Mouse (Mus musculus) heart, postnatal 10 days (tissue): ENCODE results near the gene Gemin7. TPM values are rescaled to one million over a fixed set of nuclear protein-coding genes. Genes with fewer than 3 reads are reported as not detected.
A peak's percentile ranks its signal among the peaks of the same experiment; 100 is the strongest.

ENCODE experiments used
- DNase-seq, 2 experiments: peaks; one replicate each; pipeline ENCODE4 v3.0.0; 2021
- intact Hi-C: fragments of 180-260 bp; cut with DNase I; formaldehyde crosslinking; loops from one replicate; pipeline ENCODE4 v1.15.1; 2025
- total RNA-seq, 2 experiments: library from RNA; stranded (reverse); gene quantifications; 2 replicates each; pipeline ENCODE4 v1.2.3; 2021

The Gemin7 gene
- total RNA-seq, 2 experiments from 2014 or later, result 54.5 to 58.0 TPM

GRCm38 (mm10) chr7:19578436-19578835, 1.0 kb upstream of the Gemin7 start:
- no peak for DNase-seq
- intact Hi-C loops, result no loop called here

- intact Hi-C loops, result no loop called here
- no peak for DNase-seq
Observed at GRCm38 (mm10) chr7:19577877-19578414, 551 bp upstream of the Gemin7 start.

GRCm38 (mm10) chr7:19575559-19575958, 1.8 kb downstream of the Gemin7 start:
- no peak for DNase-seq
- intact Hi-C loops, result no loop called here

- no peak for DNase-seq
- intact Hi-C loops, result loop anchor here (2.0 kb wide), 1 partner anchor 71 kb away; no protein-coding TSS in a partner anchor
Observed at GRCm38 (mm10) chr7:19573776-19574140, 3.6 kb downstream of the Gemin7 start.

- DNase-seq, result peak; percentile 88 to 90
- intact Hi-C loops, result loop anchor here (2.0 kb wide), 1 partner anchor 70 kb away; no protein-coding TSS in a partner anchor
Observed at GRCm38 (mm10) chr7:19572926-19573775, 4.2 kb downstream of the Gemin7 start.

- intact Hi-C loops, result no loop called here
Observed at GRCm38 (mm10) chr7:19569647-19570046, 7.7 kb downstream of the Gemin7 start.

DNA sequence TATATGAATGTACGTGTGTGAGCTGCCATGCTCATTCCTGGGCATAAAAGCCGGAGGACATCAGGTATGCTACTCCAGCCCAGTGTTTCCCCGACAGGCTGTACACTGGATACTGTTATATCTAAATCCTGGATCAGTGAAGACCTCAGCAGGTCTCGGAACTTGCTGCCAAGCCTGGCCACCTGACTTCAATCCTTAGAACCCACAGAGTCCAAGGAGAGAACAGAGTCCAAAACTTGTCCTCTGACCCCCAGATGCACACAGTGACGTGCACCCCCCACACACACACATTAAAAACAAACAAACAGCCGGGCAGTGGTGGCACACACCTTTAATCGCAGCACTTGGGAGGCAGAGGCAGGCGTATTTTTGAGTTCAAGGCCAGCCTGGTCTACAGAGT, 10.0 kb downstream of the Gemin7 start:
- intact Hi-C loops, result no loop called here
- no peak for DNase-seq

More at GRCm38 (mm10) chr7:19569647-19570046, 7.7 kb downstream of the Gemin7 start:
- no peak for DNase-seq

- no peak for DNase-seq
Observed at GRCm38 (mm10) chr7:19565803-19566202, 11.6 kb downstream of the Gemin7 start.

GRCm38 (mm10) chr7:19564455-19564854, 12.9 kb downstream of the Gemin7 start:
- intact Hi-C loops, result no loop called here
- no peak for DNase-seq

More at GRCm38 (mm10) chr7:19565803-19566202, 11.6 kb downstream of the Gemin7 start:
- intact Hi-C loops, result no loop called here

DNA sequence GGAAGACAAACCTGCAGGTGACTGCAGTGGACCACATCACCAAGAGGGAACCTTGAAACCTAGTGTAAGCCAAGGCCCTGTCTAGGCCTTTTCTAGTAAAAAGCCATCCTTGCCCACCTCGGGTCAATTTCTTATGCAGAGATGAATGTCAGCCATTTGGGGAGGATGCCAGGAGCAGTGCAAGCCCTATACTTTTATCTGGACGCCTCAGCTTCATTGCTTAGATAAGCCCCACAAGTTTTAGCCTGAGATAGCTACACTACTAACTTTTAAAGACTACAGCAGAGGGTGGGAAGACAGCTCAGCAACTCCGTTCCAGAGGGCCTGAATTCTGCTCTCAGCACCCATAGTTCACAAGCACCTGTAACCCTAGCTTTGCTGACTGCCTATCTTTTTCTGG, 13.5 kb downstream of the Gemin7 start:
- no peak for DNase-seq
- intact Hi-C loops, result no loop called here

- intact Hi-C loops, result no loop called here
Observed at GRCm38 (mm10) chr7:19562643-19563410, 14.6 kb downstream of the Gemin7 start, which contains the start of gene Ppp1r37. Gene Ppp1r37, minus strand, starts transcription at chr7:19563076.

GRCm38 (mm10) chr7:19561765-19562642, 15.4 kb downstream of the Gemin7 start:
- intact Hi-C loops, result no loop called here

More at GRCm38 (mm10) chr7:19562643-19563410, 14.6 kb downstream of the Gemin7 start, which contains the start of gene Ppp1r37:
- peak in 1 of 2 experiments; percentile 63 for DNase-seq

GRCm38 (mm10) chr7:19561431-19561764, 16.0 kb downstream of the Gemin7 start:
- peak in 1 of 2 experiments; percentile 22 for DNase-seq
- intact Hi-C loops, result no loop called here

More at GRCm38 (mm10) chr7:19561765-19562642, 15.4 kb downstream of the Gemin7 start:
- DNase-seq, result peak; percentile 92 to 94

DNA sequence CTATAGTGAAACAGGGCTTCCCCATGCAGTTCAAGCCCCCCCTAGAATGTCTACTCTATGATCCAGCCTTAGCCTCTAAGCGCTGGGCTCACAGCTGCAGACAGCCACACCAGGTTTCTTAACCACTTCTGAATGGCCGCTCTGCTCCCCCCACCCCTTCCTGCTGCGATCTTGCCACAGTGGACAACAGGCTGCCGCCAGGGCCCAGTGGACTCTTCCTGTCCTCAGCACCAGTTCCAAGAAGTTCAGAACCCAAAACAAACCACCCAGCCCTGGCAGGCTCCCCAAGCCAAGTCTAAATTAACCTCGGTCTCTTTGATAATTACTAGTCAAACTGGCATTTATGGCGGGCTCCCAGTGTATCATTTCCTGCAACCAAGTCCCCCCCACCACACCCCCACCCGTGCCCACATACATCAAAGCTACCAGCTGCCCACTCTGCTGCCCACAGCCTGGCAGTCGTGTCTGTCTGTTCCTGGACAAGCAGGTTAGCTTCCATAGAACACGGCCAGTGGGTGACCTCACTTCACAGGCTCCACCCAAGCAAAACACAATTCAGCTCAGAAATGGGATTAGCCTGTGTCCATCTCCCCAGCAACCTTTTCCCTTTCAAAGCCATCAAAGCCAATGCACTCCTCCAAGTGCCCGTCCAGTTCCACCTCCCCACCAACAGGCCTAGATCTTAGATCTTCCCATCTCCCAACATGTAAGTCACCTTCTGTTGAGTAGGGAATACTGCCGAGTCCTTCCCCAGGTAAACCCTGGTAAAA, 16.7 kb downstream of the Gemin7 start:
- DNase-seq, result peak; percentile 17 to 31
- intact Hi-C loops, result no loop called here

- intact Hi-C loops, result no loop called here
- DNase-seq, result no peak
Observed at GRCm38 (mm10) chr7:19558965-19559364, 18.4 kb downstream of the Gemin7 start.

- peak; percentile 48 to 53 for DNase-seq
- intact Hi-C loops, result no loop called here
Observed at GRCm38 (mm10) chr7:19557982-19558900, 19.2 kb downstream of the Gemin7 start.

GRCm38 (mm10) chr7:19557086-19557485, 20.3 kb downstream of the Gemin7 start:
- intact Hi-C loops, result no loop called here
- peak; percentile 22 to 26 for DNase-seq

DNA sequence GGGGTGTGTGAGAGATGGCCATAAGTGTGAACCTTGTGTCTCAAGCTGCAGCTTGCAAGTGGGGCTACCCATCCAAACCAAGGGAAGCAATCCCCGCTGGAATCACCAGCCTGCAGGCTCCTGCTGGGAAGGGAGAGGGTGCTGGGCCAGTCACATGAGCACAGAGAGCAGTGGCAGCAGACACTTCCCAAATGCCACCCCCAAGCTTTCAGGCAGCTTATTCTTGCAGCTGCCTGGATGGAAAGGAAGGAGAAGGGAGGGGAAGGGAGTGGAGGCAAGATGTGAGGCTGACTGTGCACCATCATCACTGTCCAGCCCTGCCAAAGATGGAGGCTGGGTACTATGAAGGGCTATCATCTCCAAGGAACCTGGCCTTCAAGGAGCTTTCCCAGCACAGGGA, 23.2 kb downstream of the Gemin7 start:
- no peak for DNase-seq
- intact Hi-C loops, result no loop called here
